Mouse (Mus musculus): ENCODE results near the gene Zpbp2.

Gene Zpbp2

GRCm38 (mm10) chr11:98589306-98589705 is 38.4 kb downstream of the Zpbp2 start:
- intact Hi-C loops (cut with DNase I): no loop called here

- intact Hi-C loops (cut with DNase I): no loop called here
Observed at GRCm38 (mm10) chr11:98590548-98591445, 39.9 kb downstream of the Zpbp2 start.

GRCm38 (mm10) chr11:98595021-98595420 is 44.1 kb downstream of the Zpbp2 start:
- intact Hi-C loops (cut with DNase I): no loop called here

GRCm38 (mm10) chr11:98595473-98595872 is 44.6 kb downstream of the Zpbp2 start:
- intact Hi-C loops (cut with DNase I): no loop called here

- intact Hi-C loops (cut with DNase I): loop anchor here (2.0 kb wide), 1 partner anchor 41 kb away; no protein-coding TSS in a partner anchor
Observed at GRCm38 (mm10) chr11:98595955-98596354, 45.1 kb downstream of the Zpbp2 start.

- intact Hi-C loops (cut with DNase I): loop anchor here (2.0 kb wide), 1 partner anchor 43 kb away; no protein-coding TSS in a partner anchor
Observed at GRCm38 (mm10) chr11:98597363-98597762, 46.5 kb downstream of the Zpbp2 start.

- intact Hi-C loops (cut with DNase I): loop anchor here (2.0 kb wide), 1 partner anchor 43 kb away; no protein-coding TSS in a partner anchor
Observed at GRCm38 (mm10) chr11:98597991-98598390, 47.1 kb downstream of the Zpbp2 start, which contains the start of gene Lrrc3c. TSS of gene Lrrc3c (plus strand) at chr11:98598291.

GRCm38 (mm10) chr11:98598851-98599290 is 48.0 kb downstream of the Zpbp2 start:
- intact Hi-C loops (cut with DNase I): no loop called here

- intact Hi-C loops (cut with DNase I): no loop called here
Observed at GRCm38 (mm10) chr11:98599291-98599690, 48.4 kb downstream of the Zpbp2 start.

GRCm38 (mm10) chr11:98602090-98602690 is 51.3 kb downstream of the Zpbp2 start:
- intact Hi-C loops (cut with DNase I): loop anchor here (10.0 kb wide), 1 partner anchor 53 kb away; no protein-coding TSS in a partner anchor

GRCm38 (mm10) chr11:98603953-98604352 is 53.1 kb downstream of the Zpbp2 start:
- intact Hi-C loops (cut with DNase I): loop anchor here (10.0 kb wide), 1 partner anchor 51 kb away; no protein-coding TSS in a partner anchor

- intact Hi-C loops (cut with DNase I): loop anchor here (10.0 kb wide), 1 partner anchor 50 kb away; no protein-coding TSS in a partner anchor
Observed at GRCm38 (mm10) chr11:98604911-98605310, 54.0 kb downstream of the Zpbp2 start.

- intact Hi-C loops (cut with DNase I): loop anchor here (10.0 kb wide), 1 partner anchor 48 kb away; no protein-coding TSS in a partner anchor
Observed at GRCm38 (mm10) chr11:98606763-98607162, 55.9 kb downstream of the Zpbp2 start.

Measured in adrenal gland (tissue).